Mouse (Mus musculus): Measurements from ENCODE around the gene Bicc1.

DNA sequence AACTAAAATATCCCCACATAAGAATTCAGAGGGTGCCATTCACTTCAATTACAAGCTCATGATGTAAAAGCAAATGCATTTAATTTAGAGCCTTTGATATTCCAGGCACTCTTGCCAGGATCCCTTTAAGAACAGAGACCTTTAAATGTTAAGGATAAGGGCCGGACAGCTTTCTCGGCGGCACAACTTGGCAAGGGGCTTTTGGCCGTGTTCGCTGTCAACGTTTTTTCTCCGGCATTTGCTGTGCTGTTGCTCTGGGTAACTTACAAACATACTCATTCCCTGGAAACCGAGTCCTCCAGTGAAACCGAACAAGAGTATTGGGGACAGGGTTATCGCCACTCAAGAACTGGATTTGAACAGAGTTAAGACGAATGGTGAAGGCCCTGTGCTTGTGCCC, 188.3 kb downstream of the Bicc1 start:
- TF ChIP-seq CTCF (IDR thresholded peaks at IDR 0.05; ENCODE audit: low read depth) (no peak), EP300 (IDR thresholded peaks at IDR 0.05; ENCODE audit: low read depth) (no peak)
